Mouse (Mus musculus): ENCODE data around the gene Gipr. TPM values are rescaled to one million over a fixed set of nuclear protein-coding genes. Genes with fewer than 3 reads are reported as not detected.
A peak's percentile ranks its signal among the peaks of the same experiment; 100 is the strongest.

The Gipr gene
- polyA plus RNA-seq, 1 experiment from 2014 or later = 1.7 TPM

DNA sequence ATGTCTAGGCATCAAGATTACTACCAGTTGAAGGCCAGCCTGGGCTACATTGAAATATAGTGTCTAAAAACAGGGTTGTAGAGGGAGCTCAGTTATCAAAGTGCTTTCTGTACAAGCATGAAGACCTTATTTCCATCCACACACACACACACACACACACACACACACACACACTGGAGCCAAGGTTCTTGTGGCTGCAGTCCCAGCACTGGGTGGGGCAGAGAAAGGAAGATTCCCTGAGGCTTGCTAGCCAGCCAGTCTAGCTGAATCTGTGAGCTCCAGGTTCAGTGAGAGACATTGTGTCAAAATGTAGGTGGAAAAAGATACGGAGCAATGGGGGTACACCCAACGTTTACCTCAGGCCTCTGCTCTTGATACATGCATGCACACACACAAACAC is 18.3 kb upstream of the Gipr start:
- Histone ChIP-seq H3K9ac (ENCODE audit: low read depth, low read length) (no peak overlapping the region), H3K27ac (ENCODE audit: low read depth, low read length) (no peak overlapping the region), H3K4me3 (ENCODE audit: low read depth, low read length) (no peak overlapping the region), H3K36me3 (ENCODE audit: control insufficient read depth, insufficient read depth, low read length) (no peaks in the 10 kb centered on the region), H3K4me1 (replicated peaks; ENCODE audit: control insufficient read depth, insufficient read depth, low read length) (0 out of 2 replicates have a peak, but pooled peaks cover 3% of the 10 kb centered on the region), H3K9me3 (ENCODE audit: control insufficient read depth, low read length) (no peaks in the 10 kb centered on the region), H3K27me3 (ENCODE audit: control insufficient read depth, insufficient read depth, low read length) (peaks cover 9% of the 10 kb centered on the region), H3K4me2 (replicated peaks; ENCODE audit: low read depth, low read length) (no peak overlapping the region)
- no peak for DNase-seq (ENCODE audit: low spot score)
- ATAC-seq (ENCODE audit: low FRiP score) = no peak
- WGBS = 87% methylated on average over 2 of the region's 2 CpGs

DNA sequence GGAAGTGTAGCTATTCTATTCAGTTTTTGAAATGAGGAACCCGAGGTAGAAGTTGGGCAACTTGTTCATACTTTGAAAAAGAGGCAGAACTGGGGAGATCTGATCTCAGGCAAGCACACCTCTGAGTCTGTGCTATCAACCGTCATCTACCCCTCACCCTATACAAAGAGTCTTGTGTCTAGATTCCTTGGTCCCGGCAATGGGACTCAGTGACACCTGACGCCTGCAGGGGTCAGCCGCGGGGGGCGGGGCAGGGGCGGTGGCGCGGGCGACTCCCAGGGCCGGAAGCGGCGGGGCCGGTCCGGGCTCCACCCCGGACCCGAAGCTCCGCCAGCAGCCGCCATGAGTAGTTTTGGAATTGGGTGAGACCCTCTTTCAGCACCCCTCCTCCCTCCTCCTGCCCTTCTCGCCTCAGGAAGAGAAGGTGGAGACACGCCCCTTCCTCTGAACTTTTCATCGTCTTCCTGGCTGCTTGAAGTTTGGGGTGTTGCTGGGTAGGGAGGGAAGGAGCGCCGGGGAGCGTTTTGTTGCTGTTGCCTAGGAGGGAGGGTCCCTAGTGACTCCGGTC is 15.0 kb upstream of the Gipr start:
- no peaks in the 10 kb centered on the region for H3K36me3 ChIP-seq (ENCODE audit: control insufficient read depth, insufficient read depth, low read length)
- H3K27ac ChIP-seq (ENCODE audit: low read depth, low read length) = no peak overlapping the region
- H3K27me3 ChIP-seq (ENCODE audit: control insufficient read depth, insufficient read depth, low read length) = peaks cover 36% of the 10 kb centered on the region
- H3K4me1 ChIP-seq (replicated peaks; ENCODE audit: control insufficient read depth, insufficient read depth, low read length) = peaks cover 5% of the 10 kb centered on the region; the same call in 1 of the 2 replicates
- 1% methylated on average over 23 of the region's 27 CpGs for WGBS
- no peaks in the 10 kb centered on the region for H3K9me3 ChIP-seq (ENCODE audit: control insufficient read depth, low read length)
- ATAC-seq (ENCODE audit: low FRiP score) (no peak), DNase-seq (ENCODE audit: low spot score) (peak; percentile 63)
- H3K9ac ChIP-seq (ENCODE audit: low read depth, low read length) = peak overlapping the region; percentile 42
- H3K4me2 ChIP-seq (replicated peaks; ENCODE audit: low read depth, low read length) = peak overlapping the region; percentile 55
- H3K4me3 ChIP-seq (ENCODE audit: low read depth, low read length) = peak overlapping the region; percentile 39

DNA sequence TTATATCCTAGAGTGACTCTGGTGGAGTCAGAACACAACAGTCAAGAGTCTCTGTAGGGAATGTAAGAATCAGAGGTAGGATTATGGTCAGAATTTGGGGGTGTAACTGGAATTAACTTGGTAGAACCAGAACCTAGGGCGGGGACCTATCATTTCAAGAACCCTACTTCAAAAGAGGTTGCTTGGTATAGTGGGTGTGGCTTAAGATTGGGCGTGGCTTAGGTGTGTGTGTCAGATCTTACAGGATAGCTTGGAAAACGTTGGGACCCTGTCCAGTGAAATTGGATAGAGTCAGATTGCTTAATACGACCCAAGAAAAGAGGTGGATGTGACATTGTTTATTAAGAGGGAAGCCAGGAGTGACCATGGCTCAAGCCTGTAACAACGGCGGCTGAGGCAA is 14.0 kb upstream of the Gipr start:
- Histone ChIP-seq H3K4me1 (replicated peaks; ENCODE audit: control insufficient read depth, insufficient read depth, low read length) (peaks cover 5% of the 10 kb centered on the region; the same call in 1 of the 2 replicates), H3K27me3 (ENCODE audit: control insufficient read depth, insufficient read depth, low read length) (peaks cover 41% of the 10 kb centered on the region), H3K4me2 (replicated peaks; ENCODE audit: low read depth, low read length) (no peak overlapping the region; the same call in 1 of the 2 replicates), H3K9me3 (ENCODE audit: control insufficient read depth, low read length) (no peaks in the 10 kb centered on the region), H3K27ac (ENCODE audit: low read depth, low read length) (no peak overlapping the region), H3K36me3 (ENCODE audit: control insufficient read depth, insufficient read depth, low read length) (no peaks in the 10 kb centered on the region), H3K9ac (ENCODE audit: low read depth, low read length) (no peak overlapping the region), H3K4me3 (ENCODE audit: low read depth, low read length) (no peak overlapping the region; the same call in 1 of the 2 replicates)
- DNase-seq (ENCODE audit: low spot score) (no peak), ATAC-seq (ENCODE audit: low FRiP score) (no peak)
- 38% methylated on average over 6 of the region's 6 CpGs for WGBS

DNA sequence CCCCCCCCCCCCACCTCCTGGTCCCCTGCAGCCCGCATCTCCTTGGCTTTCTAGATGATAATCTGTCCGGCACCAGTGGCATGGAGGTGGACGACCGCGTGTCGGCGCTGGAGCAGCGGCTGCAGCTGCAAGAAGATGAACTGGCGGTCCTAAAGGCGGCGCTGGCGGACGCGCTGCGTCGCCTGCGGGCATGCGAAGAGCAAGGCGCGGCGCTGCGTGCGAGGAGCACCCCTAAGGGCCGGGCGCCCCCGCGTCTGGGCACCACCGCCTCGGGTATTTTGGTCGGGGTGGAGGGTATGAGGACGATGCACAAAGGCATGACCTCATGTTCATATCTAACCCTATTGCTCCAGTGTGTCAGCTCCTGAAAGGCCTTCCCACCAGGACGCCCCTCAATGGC is 13.2 kb upstream of the Gipr start:
- Histone ChIP-seq H3K4me1 (replicated peaks; ENCODE audit: control insufficient read depth, insufficient read depth, low read length) (peaks cover 5% of the 10 kb centered on the region; the same call in 1 of the 2 replicates), H3K27me3 (ENCODE audit: control insufficient read depth, insufficient read depth, low read length) (peaks cover 41% of the 10 kb centered on the region)

DNA sequence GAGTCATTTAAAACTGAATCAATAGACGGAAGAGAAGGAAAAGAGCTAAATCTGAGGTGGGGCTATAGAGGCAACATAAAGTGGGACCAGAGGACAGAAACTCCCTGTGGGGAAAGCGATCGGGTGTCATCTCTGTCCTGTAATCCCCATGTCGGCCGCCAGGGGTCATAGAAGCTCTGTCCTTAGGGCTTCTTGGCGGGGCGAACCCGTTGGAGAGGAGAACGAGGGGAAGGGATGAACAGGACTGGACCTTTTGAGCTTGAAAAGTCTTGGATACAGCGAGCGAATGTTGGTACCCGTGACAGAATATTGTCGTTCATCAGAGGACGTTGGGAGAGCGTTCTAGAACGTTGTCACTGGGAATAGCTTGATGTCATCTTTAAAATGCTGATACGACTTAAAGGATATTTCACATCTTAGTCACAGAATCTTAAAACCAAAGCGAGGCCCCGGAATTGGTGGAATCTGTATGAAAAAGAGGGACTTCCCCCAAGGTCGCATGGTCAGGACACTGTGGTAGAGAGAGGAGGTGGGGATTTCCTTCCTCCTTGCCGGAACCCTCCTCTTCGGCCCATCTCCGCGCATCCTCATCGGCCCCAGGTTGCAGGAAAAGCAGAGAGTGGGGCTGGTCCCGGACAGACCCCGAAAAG is 12.6 kb upstream of the Gipr start:
- H3K27ac ChIP-seq (ENCODE audit: low read depth, low read length) = no peak overlapping the region
- H3K4me2 ChIP-seq (replicated peaks; ENCODE audit: low read depth, low read length) = peak overlapping the region; percentile 26
- peak overlapping the region; percentile 12; the same call in 1 of the 2 replicates for H3K4me3 ChIP-seq (ENCODE audit: low read depth, low read length)
- no peaks in the 10 kb centered on the region for H3K9me3 ChIP-seq (ENCODE audit: control insufficient read depth, low read length)
- 8% methylated on average over 26 of the region's 27 CpGs for WGBS
- H3K9ac ChIP-seq (ENCODE audit: low read depth, low read length) = no peak overlapping the region
- H3K36me3 ChIP-seq (ENCODE audit: control insufficient read depth, insufficient read depth, low read length) = no peaks in the 10 kb centered on the region
- H3K4me1 ChIP-seq (replicated peaks; ENCODE audit: control insufficient read depth, insufficient read depth, low read length) = peaks cover 5% of the 10 kb centered on the region; the same call in 1 of the 2 replicates
- H3K27me3 ChIP-seq (ENCODE audit: control insufficient read depth, insufficient read depth, low read length) = peaks cover 41% of the 10 kb centered on the region
- peak; percentile 83 for DNase-seq (ENCODE audit: low spot score)
- ATAC-seq (ENCODE audit: low FRiP score) = no peak

More for the DNA sequence above, 13.2 kb upstream of the Gipr start:
- no peak for ATAC-seq (ENCODE audit: low FRiP score)
- Histone ChIP-seq H3K27ac (ENCODE audit: low read depth, low read length) (no peak overlapping the region), H3K36me3 (ENCODE audit: control insufficient read depth, insufficient read depth, low read length) (no peaks in the 10 kb centered on the region), H3K4me3 (ENCODE audit: low read depth, low read length) (peak overlapping the region; percentile 16), H3K9me3 (ENCODE audit: control insufficient read depth, low read length) (no peaks in the 10 kb centered on the region), H3K4me2 (replicated peaks; ENCODE audit: low read depth, low read length) (peak overlapping the region; percentile 26), H3K9ac (ENCODE audit: low read depth, low read length) (no peak overlapping the region)
- peak; percentile 80 for DNase-seq (ENCODE audit: low spot score)
- 0% methylated on average over 31 of the region's 32 CpGs for WGBS

DNA sequence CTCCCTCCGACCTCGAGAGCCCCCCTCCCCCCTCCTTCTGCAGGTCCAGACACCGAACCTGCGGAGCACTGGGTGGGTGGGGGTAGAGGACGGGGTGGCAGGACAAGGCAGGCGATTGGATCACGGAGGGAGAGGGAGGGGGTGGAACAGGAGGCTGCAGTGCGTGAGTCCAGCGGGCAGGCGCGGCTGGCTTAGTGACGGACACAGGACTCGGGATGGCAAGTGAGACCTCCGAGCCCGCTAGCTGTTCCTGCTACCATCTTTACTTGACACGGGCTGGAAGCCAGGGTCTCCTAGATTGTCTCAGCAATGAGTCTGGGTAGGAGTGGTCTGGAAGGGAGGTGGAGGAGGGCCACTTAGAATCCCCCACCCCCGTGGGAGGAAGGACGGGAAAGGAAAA is 12.1 kb upstream of the Gipr start:
- H3K27ac ChIP-seq (ENCODE audit: low read depth, low read length) = no peak overlapping the region
- peak; percentile 28 for DNase-seq (ENCODE audit: low spot score)
- no peak overlapping the region for H3K9ac ChIP-seq (ENCODE audit: low read depth, low read length)
- H3K27me3 ChIP-seq (ENCODE audit: control insufficient read depth, insufficient read depth, low read length) = peaks cover 41% of the 10 kb centered on the region
- ATAC-seq (ENCODE audit: low FRiP score) = no peak
- H3K36me3 ChIP-seq (ENCODE audit: control insufficient read depth, insufficient read depth, low read length) = no peaks in the 10 kb centered on the region
- no peaks in the 10 kb centered on the region for H3K9me3 ChIP-seq (ENCODE audit: control insufficient read depth, low read length)
- WGBS = 8% methylated on average over 18 of the region's 18 CpGs
- 0 out of 2 replicates have a peak overlapping the region, but pooled peaks have one; percentile 11 for H3K4me2 ChIP-seq (replicated peaks; ENCODE audit: low read depth, low read length)
- H3K4me3 ChIP-seq (ENCODE audit: low read depth, low read length) = peak overlapping the region; percentile 12; the same call in 1 of the 2 replicates
- H3K4me1 ChIP-seq (replicated peaks; ENCODE audit: control insufficient read depth, insufficient read depth, low read length) = peaks cover 5% of the 10 kb centered on the region; the same call in 1 of the 2 replicates

DNA sequence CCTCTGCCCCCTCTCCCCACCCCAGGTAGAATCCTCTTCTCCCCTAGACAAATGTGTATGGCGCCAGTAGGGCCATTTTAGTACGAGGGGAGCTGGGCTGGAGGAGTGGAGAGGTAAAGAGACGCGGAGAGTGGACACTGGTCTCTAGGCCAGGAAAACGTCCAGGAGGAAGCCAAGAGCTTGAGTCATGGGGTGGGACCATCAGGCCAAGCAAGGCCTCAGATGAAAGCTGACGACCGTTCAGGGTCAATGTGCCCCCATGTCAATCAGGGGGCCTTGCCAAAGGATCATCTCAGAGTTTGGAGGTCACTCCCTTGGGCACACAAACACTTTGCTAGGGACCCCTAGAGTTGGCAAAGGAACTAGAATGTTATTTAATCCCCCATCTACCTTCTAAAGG is 11.3 kb upstream of the Gipr start:
- H3K9ac ChIP-seq (ENCODE audit: low read depth, low read length) = no peak overlapping the region
- no peak overlapping the region for H3K27ac ChIP-seq (ENCODE audit: low read depth, low read length)
- 63% methylated on average over 7 of the region's 7 CpGs for WGBS
- ATAC-seq (ENCODE audit: low FRiP score) = no peak
- peaks cover 5% of the 10 kb centered on the region; the same call in 1 of the 2 replicates for H3K4me1 ChIP-seq (replicated peaks; ENCODE audit: control insufficient read depth, insufficient read depth, low read length)
- peak overlapping the region; percentile 60 for H3K4me2 ChIP-seq (replicated peaks; ENCODE audit: low read depth, low read length)
- H3K36me3 ChIP-seq (ENCODE audit: control insufficient read depth, insufficient read depth, low read length) = no peaks in the 10 kb centered on the region
- H3K4me3 ChIP-seq (ENCODE audit: low read depth, low read length) = peak overlapping the region; percentile 37
- DNase-seq (ENCODE audit: low spot score) = no peak
- H3K9me3 ChIP-seq (ENCODE audit: control insufficient read depth, low read length) = no peaks in the 10 kb centered on the region
- peaks cover 41% of the 10 kb centered on the region for H3K27me3 ChIP-seq (ENCODE audit: control insufficient read depth, insufficient read depth, low read length)

DNA sequence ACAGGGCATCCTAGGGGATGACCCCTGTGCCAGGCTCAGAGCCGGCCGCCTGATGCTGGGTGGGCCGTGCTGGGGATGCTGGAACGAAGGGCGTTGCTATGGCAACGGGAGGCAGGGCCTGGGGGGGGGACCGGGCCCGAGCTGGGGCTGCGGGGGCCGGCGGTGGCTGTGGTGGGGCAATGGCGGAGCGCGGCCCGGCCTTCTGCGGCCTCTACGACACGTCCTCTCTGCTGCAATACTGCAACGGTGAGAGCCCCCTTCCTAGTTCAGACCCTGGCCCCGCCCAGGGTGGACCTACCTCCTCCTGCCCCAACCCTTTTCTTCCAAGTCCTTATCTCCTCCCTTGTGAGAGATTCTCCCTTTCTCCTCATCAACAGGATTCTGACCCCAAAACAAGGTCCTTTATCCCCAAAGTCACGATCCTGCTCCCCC is 10.6 kb upstream of the Gipr start:
- 0 out of 2 replicates have a peak overlapping the region, but pooled peaks have one; percentile 32 for H3K27ac ChIP-seq (ENCODE audit: low read depth, low read length)
- 3% methylated on average over 17 of the region's 21 CpGs for WGBS

More for the DNA sequence above, 10.6 kb upstream of the Gipr start:
- H3K9ac ChIP-seq (ENCODE audit: low read depth, low read length) = peak overlapping the region; percentile 44
- H3K4me3 ChIP-seq (ENCODE audit: low read depth, low read length) = peak overlapping the region; percentile 37
- H3K9me3 ChIP-seq (ENCODE audit: control insufficient read depth, low read length) = no peaks in the 10 kb centered on the region
- H3K4me2 ChIP-seq (replicated peaks; ENCODE audit: low read depth, low read length) = peak overlapping the region; percentile 60
- no peaks in the 10 kb centered on the region for H3K36me3 ChIP-seq (ENCODE audit: control insufficient read depth, insufficient read depth, low read length)
- no peak for DNase-seq (ENCODE audit: low spot score)
- peak; percentile 37; the same call in 1 of the 2 replicates for ATAC-seq (ENCODE audit: low FRiP score)
- peaks cover 41% of the 10 kb centered on the region for H3K27me3 ChIP-seq (ENCODE audit: control insufficient read depth, insufficient read depth, low read length)
- H3K4me1 ChIP-seq (replicated peaks; ENCODE audit: control insufficient read depth, insufficient read depth, low read length) = peaks cover 5% of the 10 kb centered on the region; the same call in 1 of the 2 replicates
